Mouse (Mus musculus) embryo, embryonic 9.5 days (tissue): ENCODE results near the gene Kcnab3.
"Not testable (repeated sequence)": the region's sequence is repeated elsewhere in the genome, so short reads cannot be mapped to it uniquely, and the experiment has no call there.

ENCODE experiments used
- DNase-seq: peaks from one replicate; pipeline ENCODE4 v3.0.0-alpha.2; 2017; ENCODE audit errors: extremely low spot score

The Kcnab3 gene

GRCm38 (mm10) chr11:69325628-69326407 is at the start of gene Kcnab3:
Kcnab3 (plus strand) TSS chr11:69326258.
- DNase-seq: peak; percentile 74

- no peak for DNase-seq
Observed at GRCm38 (mm10) chr11:69277267-69277666, 48.8 kb upstream of the Kcnab3 start.

- no peak for DNase-seq
Observed at GRCm38 (mm10) chr11:69291111-69291510, 34.9 kb upstream of the Kcnab3 start.

GRCm38 (mm10) chr11:69295286-69295685 is 30.8 kb upstream of the Kcnab3 start:
- no peak for DNase-seq

- DNase-seq: no peak
Observed at GRCm38 (mm10) chr11:69297799-69298198, 28.3 kb upstream of the Kcnab3 start.

GRCm38 (mm10) chr11:69298231-69298630 is 27.8 kb upstream of the Kcnab3 start:
- DNase-seq: no peak

- no peak for DNase-seq
Observed at GRCm38 (mm10) chr11:69302817-69303216, 23.2 kb upstream of the Kcnab3 start.

- DNase-seq: no peak
Observed at GRCm38 (mm10) chr11:69305291-69305690, 20.8 kb upstream of the Kcnab3 start.

GRCm38 (mm10) chr11:69306039-69306438 is 20.0 kb upstream of the Kcnab3 start:
- DNase-seq: no peak

GRCm38 (mm10) chr11:69311266-69311665 is 14.8 kb upstream of the Kcnab3 start:
- no peak for DNase-seq

- DNase-seq: no peak
Observed at GRCm38 (mm10) chr11:69316361-69316760, 9.7 kb upstream of the Kcnab3 start.

- DNase-seq: not testable (repeated sequence)
Observed at GRCm38 (mm10) chr11:69318000-69318399, 8.1 kb upstream of the Kcnab3 start.

GRCm38 (mm10) chr11:69321580-69321979 is 4.5 kb upstream of the Kcnab3 start:
- DNase-seq: no peak

- no peak for DNase-seq
Observed at GRCm38 (mm10) chr11:69322010-69322409, 4.0 kb upstream of the Kcnab3 start.

GRCm38 (mm10) chr11:69322693-69323471 is 3.2 kb upstream of the Kcnab3 start:
- DNase-seq: peak; percentile 28

- peak; percentile 99 for DNase-seq
Observed at GRCm38 (mm10) chr11:69323667-69324111, 2.4 kb upstream of the Kcnab3 start, which contains the start of the genes Cntrob and Trappc1. Cntrob (minus strand) TSS chr11:69323775. Trappc1 (plus strand) TSS chr11:69323980.

GRCm38 (mm10) chr11:69324749-69325148 is 1.3 kb upstream of the Kcnab3 start:
- no peak for DNase-seq

GRCm38 (mm10) chr11:69326408-69327156 is 524 bp downstream of the Kcnab3 start:
- DNase-seq: no peak

- no peak for DNase-seq
Observed at GRCm38 (mm10) chr11:69327157-69327442, 1.0 kb downstream of the Kcnab3 start.

- no peak for DNase-seq
Observed at GRCm38 (mm10) chr11:69327648-69328047, 1.6 kb downstream of the Kcnab3 start.

- no peak for DNase-seq
Observed at GRCm38 (mm10) chr11:69328517-69328916, 2.5 kb downstream of the Kcnab3 start.

GRCm38 (mm10) chr11:69331152-69331551 is 5.1 kb downstream of the Kcnab3 start:
- DNase-seq: no peak
